Mouse (Mus musculus): Measurements from ENCODE around the gene Ttc41. TPM values are rescaled to one million over a fixed set of nuclear protein-coding genes. Genes with fewer than 3 reads are reported as not detected.

Gene Ttc41
- polyA plus RNA-seq, 1 experiment = 3.5 TPM

GRCm38 (mm10) chr10:86758211-86758610 lies 52.6 kb downstream of the Ttc41 start:
- no peak for TF ChIP-seq EP300 (IDR thresholded peaks at IDR 0.05; ENCODE audit: insufficient read depth, low read depth, low read length)
- no peak for TF ChIP-seq POLR2A (IDR thresholded peaks at IDR 0.05; ENCODE audit: insufficient read depth, low read length)
- TF ChIP-seq CTCF (IDR thresholded peaks at IDR 0.05; ENCODE audit: low read depth, low read length) = no peak
- Histone ChIP-seq H3K9ac (ENCODE audit: low read depth, poor library complexity, severe bottlenecking) (no peak overlapping the region), H3K4me3 (ENCODE audit: low read depth, low read length) (no peak overlapping the region), H3K27ac (ENCODE audit: insufficient read depth, low read length) (no peak overlapping the region), H3K27me3 (ENCODE audit: control insufficient read depth, insufficient read depth, low read length, poor library complexity, severe bottlenecking) (no peaks in the 10 kb centered on the region), H3K4me1 (ENCODE audit: control insufficient read depth, insufficient read depth, low read length) (peaks cover 2% of the 10 kb centered on the region), H3K9me3 (replicated peaks; ENCODE audit: control insufficient read depth, insufficient read depth, low read length, poor library complexity, severe bottlenecking) (no peaks in the 10 kb centered on the region), H3K36me3 (ENCODE audit: control insufficient read depth, insufficient read depth, low read length, poor library complexity, severe bottlenecking) (no peaks in the 10 kb centered on the region)

- TF ChIP-seq EP300 (IDR thresholded peaks at IDR 0.05; ENCODE audit: insufficient read depth, low read depth, low read length) (no peak), CTCF (IDR thresholded peaks at IDR 0.05; ENCODE audit: low read depth, low read length) (no peak), POLR2A (IDR thresholded peaks at IDR 0.05; ENCODE audit: insufficient read depth, low read length) (no peak)
- Histone ChIP-seq H3K4me1 (ENCODE audit: control insufficient read depth, insufficient read depth, low read length) (peaks cover 2% of the 10 kb centered on the region), H3K27ac (ENCODE audit: insufficient read depth, low read length) (no peak overlapping the region), H3K9me3 (replicated peaks; ENCODE audit: control insufficient read depth, insufficient read depth, low read length, poor library complexity, severe bottlenecking) (no peaks in the 10 kb centered on the region), H3K9ac (ENCODE audit: low read depth, poor library complexity, severe bottlenecking) (no peak overlapping the region), H3K4me3 (ENCODE audit: low read depth, low read length) (no peak overlapping the region), H3K27me3 (ENCODE audit: control insufficient read depth, insufficient read depth, low read length, poor library complexity, severe bottlenecking) (no peaks in the 10 kb centered on the region), H3K36me3 (ENCODE audit: control insufficient read depth, insufficient read depth, low read length, poor library complexity, severe bottlenecking) (no peaks in the 10 kb centered on the region)
These were observed 55.6 kb downstream of the Ttc41 start for GRCm38 (mm10) chr10:86761236-86761635.

- Histone ChIP-seq H3K27ac (ENCODE audit: insufficient read depth, low read length) (no peak overlapping the region), H3K36me3 (ENCODE audit: control insufficient read depth, insufficient read depth, low read length, poor library complexity, severe bottlenecking) (no peaks in the 10 kb centered on the region), H3K9ac (ENCODE audit: low read depth, poor library complexity, severe bottlenecking) (no peak overlapping the region), H3K4me3 (ENCODE audit: low read depth, low read length) (no peak overlapping the region), H3K4me1 (ENCODE audit: control insufficient read depth, insufficient read depth, low read length) (peaks cover 2% of the 10 kb centered on the region), H3K9me3 (replicated peaks; ENCODE audit: control insufficient read depth, insufficient read depth, low read length, poor library complexity, severe bottlenecking) (no peaks in the 10 kb centered on the region), H3K27me3 (ENCODE audit: control insufficient read depth, insufficient read depth, low read length, poor library complexity, severe bottlenecking) (no peaks in the 10 kb centered on the region)
- TF ChIP-seq EP300 (IDR thresholded peaks at IDR 0.05; ENCODE audit: insufficient read depth, low read depth, low read length) = no peak
- TF ChIP-seq CTCF (IDR thresholded peaks at IDR 0.05; ENCODE audit: low read depth, low read length) = no peak
- no peak for TF ChIP-seq POLR2A (IDR thresholded peaks at IDR 0.05; ENCODE audit: insufficient read depth, low read length)
These were observed 56.2 kb downstream of the Ttc41 start for GRCm38 (mm10) chr10:86761722-86762383.

GRCm38 (mm10) chr10:86762384-86762730 lies 56.7 kb downstream of the Ttc41 start:
- no peak for TF ChIP-seq EP300 (IDR thresholded peaks at IDR 0.05; ENCODE audit: insufficient read depth, low read depth, low read length)
- TF ChIP-seq CTCF (IDR thresholded peaks at IDR 0.05; ENCODE audit: low read depth, low read length) = no peak
- TF ChIP-seq POLR2A (IDR thresholded peaks at IDR 0.05; ENCODE audit: insufficient read depth, low read length) = no peak
- Histone ChIP-seq H3K27me3 (ENCODE audit: control insufficient read depth, insufficient read depth, low read length, poor library complexity, severe bottlenecking) (no peaks in the 10 kb centered on the region), H3K36me3 (ENCODE audit: control insufficient read depth, insufficient read depth, low read length, poor library complexity, severe bottlenecking) (no peaks in the 10 kb centered on the region), H3K27ac (ENCODE audit: insufficient read depth, low read length) (no peak overlapping the region), H3K4me3 (ENCODE audit: low read depth, low read length) (no peak overlapping the region), H3K4me1 (ENCODE audit: control insufficient read depth, insufficient read depth, low read length) (peaks cover 2% of the 10 kb centered on the region), H3K9me3 (replicated peaks; ENCODE audit: control insufficient read depth, insufficient read depth, low read length, poor library complexity, severe bottlenecking) (no peaks in the 10 kb centered on the region), H3K9ac (ENCODE audit: low read depth, poor library complexity, severe bottlenecking) (no peak overlapping the region)

- H3K27me3 ChIP-seq (ENCODE audit: control insufficient read depth, insufficient read depth, low read length, poor library complexity, severe bottlenecking) = no peaks in the 10 kb centered on the region
- TF ChIP-seq EP300 (IDR thresholded peaks at IDR 0.05; ENCODE audit: insufficient read depth, low read depth, low read length) (no peak), POLR2A (IDR thresholded peaks at IDR 0.05; ENCODE audit: insufficient read depth, low read length) (no peak), CTCF (IDR thresholded peaks at IDR 0.05; ENCODE audit: low read depth, low read length) (no peak)
- no peak within 1 kb of the TSS for H3K9ac ChIP-seq (ENCODE audit: low read depth, poor library complexity, severe bottlenecking)
- H3K36me3 ChIP-seq (ENCODE audit: control insufficient read depth, insufficient read depth, low read length, poor library complexity, severe bottlenecking) = no peaks in the 10 kb centered on the region
- peaks cover 2% of the 10 kb centered on the region for H3K4me1 ChIP-seq (ENCODE audit: control insufficient read depth, insufficient read depth, low read length)
- H3K9me3 ChIP-seq (replicated peaks; ENCODE audit: control insufficient read depth, insufficient read depth, low read length, poor library complexity, severe bottlenecking) = no peaks in the 10 kb centered on the region
- no peak within 1 kb of the TSS for H3K27ac ChIP-seq (ENCODE audit: insufficient read depth, low read length)
- no peak within 1 kb of the TSS for H3K4me3 ChIP-seq (ENCODE audit: low read depth, low read length)
These were observed 58.1 kb downstream of the Ttc41 start, which contains the start of gene Gm49358 for GRCm38 (mm10) chr10:86763672-86764071. TSS of gene Gm49358 (plus strand) at chr10:86763972.

- Histone ChIP-seq H3K4me1 (ENCODE audit: control insufficient read depth, insufficient read depth, low read length) (peaks cover 4% of the 10 kb centered on the region), H3K36me3 (ENCODE audit: control insufficient read depth, insufficient read depth, low read length, poor library complexity, severe bottlenecking) (no peaks in the 10 kb centered on the region), H3K9me3 (replicated peaks; ENCODE audit: control insufficient read depth, insufficient read depth, low read length, poor library complexity, severe bottlenecking) (no peaks in the 10 kb centered on the region), H3K4me3 (ENCODE audit: low read depth, low read length) (no peak overlapping the region), H3K9ac (ENCODE audit: low read depth, poor library complexity, severe bottlenecking) (no peak overlapping the region), H3K27me3 (ENCODE audit: control insufficient read depth, insufficient read depth, low read length, poor library complexity, severe bottlenecking) (no peaks in the 10 kb centered on the region), H3K27ac (ENCODE audit: insufficient read depth, low read length) (no peak overlapping the region)
- TF ChIP-seq POLR2A (IDR thresholded peaks at IDR 0.05; ENCODE audit: insufficient read depth, low read length) (no peak), CTCF (IDR thresholded peaks at IDR 0.05; ENCODE audit: low read depth, low read length) (no peak)
These were observed 59.8 kb downstream of the Ttc41 start for GRCm38 (mm10) chr10:86765344-86765966.

Data from ES-Bruce4 (cell line).